Mouse (Mus musculus): ENCODE measurements around the gene Spock2.

DNA sequence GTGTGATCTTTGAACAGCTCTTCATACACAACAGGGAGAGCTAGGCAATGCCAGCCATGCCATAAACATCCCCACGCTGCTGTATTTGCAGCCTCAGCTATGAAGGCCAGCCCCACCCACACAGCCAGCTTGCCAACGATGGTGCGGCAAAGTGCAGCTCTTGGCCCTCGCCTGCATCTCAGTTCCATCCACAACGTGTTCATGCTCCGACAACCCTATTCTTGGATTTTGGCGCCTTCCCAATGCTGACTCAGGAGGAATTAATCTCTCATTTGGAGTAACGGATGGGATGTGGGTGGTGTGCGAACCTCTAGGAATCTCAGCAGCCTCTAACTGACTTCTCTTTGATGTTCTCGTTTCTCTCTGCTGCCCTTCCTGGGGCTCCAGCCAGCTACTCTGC, 67.0 kb downstream of the Spock2 start:
- TF ChIP-seq GATA1 (IDR thresholded peaks at IDR 0.05; ENCODE audit: borderline replicate concordance, low read length) = no peak
- TF ChIP-seq FLI1 (IDR thresholded peaks at IDR 0.05; ENCODE audit: low read length) = no peak

Data from megakaryocyte, embryonic 14.5 days (primary cell).